Mouse (Mus musculus): Measurements from ENCODE around the gene Capns1. TPM values are rescaled to one million over a fixed set of nuclear protein-coding genes. Genes with fewer than 3 reads are reported as not detected.
"Not testable (repeated sequence)": the region's sequence is repeated elsewhere in the genome, so short reads cannot be mapped to it uniquely, and the experiment has no call there.

Capns1 gene
- polyA plus RNA-seq, 1 experiment from 2014 or later, result 52.1 TPM

- under 1% methylated on average over 11 of the region's 11 CpGs for WGBS
- DNase-seq (ENCODE audit: low spot score), result peak; percentile 78
- Histone ChIP-seq H3K27me3 (ENCODE audit: low read depth, poor library complexity, severe bottlenecking) (no peaks in the 10 kb centered on the region), H3K9me3 (replicated peaks) (no peaks in the 10 kb centered on the region), H3K36me3 (peaks cover 43% of the 10 kb centered on the region), H3K4me1 (peaks cover 19% of the 10 kb centered on the region), H3K27ac (replicated peaks) (0 out of 2 replicates have a peak within 1 kb of the TSS, but pooled peaks have one; percentile 56), H3K4me3 (peak within 1 kb of the TSS; percentile 46)
These were observed 14.7 kb downstream of the Capns1 start, which contains the start of gene Cox7a1 for GRCm38 (mm10) chr7:30183879-30184289. Gene Cox7a1 (plus strand): TSS chr7:30184144.

- H3K27me3 ChIP-seq (ENCODE audit: low read depth, poor library complexity, severe bottlenecking); H3K9me3 ChIP-seq (replicated peaks); H3K27ac ChIP-seq (replicated peaks); H3K4me3 ChIP-seq; DNase-seq (ENCODE audit: low spot score): not testable (repeated sequence)
- peaks cover 43% of the 10 kb centered on the region for H3K36me3 ChIP-seq
- whole genome bisulfite sequencing, result 74% methylated on average over 7 of the region's 7 CpGs
- H3K4me1 ChIP-seq, result peaks cover 19% of the 10 kb centered on the region
These were observed 15.4 kb downstream of the Capns1 start for GRCm38 (mm10) chr7:30183189-30183588.

GRCm38 (mm10) chr7:30181929-30182328, 16.7 kb downstream of the Capns1 start:
- Histone ChIP-seq H3K36me3 (peaks cover 41% of the 10 kb centered on the region), H3K4me1 (peaks cover 19% of the 10 kb centered on the region)
- H3K9me3 ChIP-seq (replicated peaks); H3K4me3 ChIP-seq; DNase-seq (ENCODE audit: low spot score); H3K27me3 ChIP-seq (ENCODE audit: low read depth, poor library complexity, severe bottlenecking); H3K27ac ChIP-seq (replicated peaks): not testable (repeated sequence)
- 93% methylated on average over 10 of the region's 10 CpGs for WGBS

GRCm38 (mm10) chr7:30181308-30181707, 17.3 kb downstream of the Capns1 start:
- Histone ChIP-seq H3K27me3 (ENCODE audit: low read depth, poor library complexity, severe bottlenecking) (no peaks in the 10 kb centered on the region), H3K4me1 (peaks cover 19% of the 10 kb centered on the region), H3K27ac (replicated peaks) (no peak overlapping the region), H3K36me3 (peaks cover 41% of the 10 kb centered on the region), H3K4me3 (no peak overlapping the region), H3K9me3 (replicated peaks) (no peaks in the 10 kb centered on the region)
- WGBS, result 7% methylated on average over 4 of the region's 4 CpGs
- peak; percentile 72 for DNase-seq (ENCODE audit: low spot score)

GRCm38 (mm10) chr7:30178256-30178655, 20.4 kb downstream of the Capns1 start:
- DNase-seq (ENCODE audit: low spot score), result no peak
- Histone ChIP-seq H3K9me3 (replicated peaks) (no peaks in the 10 kb centered on the region), H3K4me1 (no peaks in the 10 kb centered on the region), H3K36me3 (peaks cover 44% of the 10 kb centered on the region), H3K27me3 (ENCODE audit: low read depth, poor library complexity, severe bottlenecking) (no peaks in the 10 kb centered on the region), H3K27ac (replicated peaks) (no peak overlapping the region), H3K4me3 (no peak overlapping the region)
- 87% methylated on average over 11 of the region's 11 CpGs for WGBS

- no peak overlapping the region for H3K27ac ChIP-seq (replicated peaks)
- WGBS, result 87% methylated on average over 12 of the region's 12 CpGs
These were observed 22.1 kb downstream of the Capns1 start for GRCm38 (mm10) chr7:30176474-30176873.

GRCm38 (mm10) chr7:30170283-30170951, 28.2 kb downstream of the Capns1 start:
- peaks cover 41% of the 10 kb centered on the region for H3K36me3 ChIP-seq
- no peaks in the 10 kb centered on the region for H3K27me3 ChIP-seq (ENCODE audit: low read depth, poor library complexity, severe bottlenecking)
- H3K4me1 ChIP-seq, result peaks cover 16% of the 10 kb centered on the region
- peak overlapping the region; percentile 76 for H3K4me3 ChIP-seq
- peak overlapping the region; percentile 98 for H3K27ac ChIP-seq (replicated peaks)
- WGBS, result 32% methylated on average over 11 of the region's 11 CpGs
- peaks cover 30% of the 10 kb centered on the region for H3K9me3 ChIP-seq (replicated peaks)
- DNase-seq (ENCODE audit: low spot score), result no peak

More at GRCm38 (mm10) chr7:30176474-30176873, 22.1 kb downstream of the Capns1 start:
- Histone ChIP-seq H3K4me1 (no peaks in the 10 kb centered on the region), H3K4me3 (no peak overlapping the region), H3K9me3 (replicated peaks) (no peaks in the 10 kb centered on the region), H3K36me3 (peaks cover 46% of the 10 kb centered on the region), H3K27me3 (ENCODE audit: low read depth, poor library complexity, severe bottlenecking) (no peaks in the 10 kb centered on the region)
- no peak for DNase-seq (ENCODE audit: low spot score)

- WGBS, result 0% methylated on average over 36 of the region's 36 CpGs
- peaks cover 48% of the 10 kb centered on the region for H3K36me3 ChIP-seq
- H3K4me1 ChIP-seq, result peaks cover 16% of the 10 kb centered on the region
- H3K27ac ChIP-seq (replicated peaks), result peak within 1 kb of the TSS; percentile 98
- H3K27me3 ChIP-seq (ENCODE audit: low read depth, poor library complexity, severe bottlenecking), result no peaks in the 10 kb centered on the region
- DNase-seq (ENCODE audit: low spot score), result peak; percentile 94
- H3K9me3 ChIP-seq (replicated peaks), result peaks cover 36% of the 10 kb centered on the region
- peak within 1 kb of the TSS; percentile 76 for H3K4me3 ChIP-seq
These were observed 28.9 kb downstream of the Capns1 start, which contains the start of gene Zfp146 for GRCm38 (mm10) chr7:30169583-30170282. Gene Zfp146 (minus strand): TSS chr7:30169750.

GRCm38 (mm10) chr7:30168914-30169582, 29.6 kb downstream of the Capns1 start:
- Histone ChIP-seq H3K27me3 (ENCODE audit: low read depth, poor library complexity, severe bottlenecking) (no peaks in the 10 kb centered on the region), H3K36me3 (peaks cover 52% of the 10 kb centered on the region), H3K4me3 (peak overlapping the region; percentile 76), H3K9me3 (replicated peaks) (peaks cover 43% of the 10 kb centered on the region), H3K4me1 (peaks cover 16% of the 10 kb centered on the region), H3K27ac (replicated peaks) (peak overlapping the region; percentile 98)
- WGBS, result 5% methylated on average over 21 of the region's 21 CpGs
- no peak for DNase-seq (ENCODE audit: low spot score)

GRCm38 (mm10) chr7:30164745-30165144, 33.9 kb downstream of the Capns1 start:
- Histone ChIP-seq H3K27ac (replicated peaks) (no peak overlapping the region), H3K36me3 (peaks cover 85% of the 10 kb centered on the region), H3K27me3 (ENCODE audit: low read depth, poor library complexity, severe bottlenecking) (no peaks in the 10 kb centered on the region), H3K4me3 (no peak overlapping the region), H3K9me3 (replicated peaks) (peaks cover 86% of the 10 kb centered on the region), H3K4me1 (0 out of 2 replicates have a peak, but pooled peaks cover 7% of the 10 kb centered on the region)
- 97% methylated on average over 2 of the region's 2 CpGs for WGBS
- DNase-seq (ENCODE audit: low spot score), result no peak

- H3K36me3 ChIP-seq, result peaks cover 100% of the 10 kb centered on the region
- H3K4me1 ChIP-seq, result 0 out of 2 replicates have a peak, but pooled peaks cover 2% of the 10 kb centered on the region
These were observed 35.5 kb downstream of the Capns1 start for GRCm38 (mm10) chr7:30163113-30163512.

GRCm38 (mm10) chr7:30155507-30155906, 43.1 kb downstream of the Capns1 start:
- DNase-seq (ENCODE audit: low spot score), result no peak
- Histone ChIP-seq H3K36me3 (peaks cover 97% of the 10 kb centered on the region), H3K27ac (replicated peaks) (no peak overlapping the region), H3K4me3 (no peak overlapping the region), H3K27me3 (ENCODE audit: low read depth, poor library complexity, severe bottlenecking) (no peaks in the 10 kb centered on the region), H3K4me1 (no peaks in the 10 kb centered on the region), H3K9me3 (replicated peaks) (peaks cover 100% of the 10 kb centered on the region)
- 94% methylated on average over 3 of the region's 3 CpGs for WGBS

More at GRCm38 (mm10) chr7:30163113-30163512, 35.5 kb downstream of the Capns1 start:
- WGBS, result 96% methylated on average over 5 of the region's 5 CpGs
- Histone ChIP-seq H3K9me3 (replicated peaks) (peaks cover 100% of the 10 kb centered on the region), H3K4me3 (no peak overlapping the region), H3K27me3 (ENCODE audit: low read depth, poor library complexity, severe bottlenecking) (no peaks in the 10 kb centered on the region), H3K27ac (replicated peaks) (no peak overlapping the region)
- DNase-seq (ENCODE audit: low spot score), result no peak
